Mouse (Mus musculus) midbrain, embryonic 13.5 days (tissue): ENCODE data around the gene Rffl. TPM values are rescaled to one million over a fixed set of nuclear protein-coding genes. Genes with fewer than 3 reads are reported as not detected.

Source experiments
- ATAC-seq: fragments of 200-750 bp; cut with Nextera tagmentation; 2 replicates; pipeline ENCODE4 v1.8.0; 2017; ENCODE audit warnings: mild to moderate bottlenecking, moderate TSS enrichment, moderate library complexity
- H3K27ac ChIP-seq: fragments of 300-500 bp; sonication (generic); 2 replicates; pipeline ENCODE4 v1.5.1; 2015; ENCODE audit warnings: inconsistent platforms, mild to moderate bottlenecking, moderate library complexity
- H3K27me3 ChIP-seq: fragments of 300-500 bp; sonication (generic); 2 replicates; pipeline ENCODE4 v1.6.1; 2015; ENCODE audit warnings: mild to moderate bottlenecking, inconsistent platforms
- H3K36me3 ChIP-seq: fragments of 300-500 bp; sonication (generic); 2 replicates; pipeline ENCODE4 v1.6.1; 2015; ENCODE audit warnings: mild to moderate bottlenecking, inconsistent platforms
- H3K4me1 ChIP-seq: fragments of 300-500 bp; sonication (generic); replicated peaks from 2 replicates; pipeline ENCODE4 v1.6.1; 2015; ENCODE audit warnings: inconsistent platforms
- H3K4me2 ChIP-seq: fragments of 300-500 bp; sonication (generic); replicated peaks from 2 replicates; pipeline ENCODE4 v1.6.1; 2015; ENCODE audit warnings: moderate library complexity, mild to moderate bottlenecking, inconsistent platforms
- H3K4me3 ChIP-seq: fragments of 300-500 bp; sonication (generic); replicated peaks from 2 replicates; pipeline ENCODE4 v1.5.1; 2015; ENCODE audit warnings: mild to moderate bottlenecking, inconsistent platforms
- H3K9ac ChIP-seq: fragments of 300-500 bp; sonication (generic); replicated peaks from 2 replicates; pipeline ENCODE4 v1.6.1; 2015; ENCODE audit warnings: mild to moderate bottlenecking, inconsistent platforms
- H3K9me3 ChIP-seq: fragments of 300-500 bp; sonication (generic); 2 replicates; pipeline ENCODE4 v1.6.1; 2016; ENCODE audit warnings: mild to moderate bottlenecking, inconsistent platforms
- WGBS: fragments of 180-500 bp; shearing (Covaris S2); methylation state at CpG from one replicate; pipeline ENCODE4 v1.1.7; 2015; 5-methylcytosine and 5-hydroxymethylcytosine counted together
- polyA plus RNA-seq: library from polyadenylated mRNA; unstranded; fragments of >200 nt; fragmentation: Nextera tagmentation; extraction: Ambion mirVana; gene quantifications from 2 replicates; pipeline ENCODE4 v1.2.1, GENCODE M21; 2015

Gene Rffl
- 4.5 and 5.9 TPM in 2 replicates for polyA plus RNA-seq

GRCm38 (mm10) chr11:82871031-82871446 lies at the start of gene Rffl:
TSS of gene Rffl (minus strand) at chr11:82871210.
- WGBS = 1% methylated on average over 41 of the region's 43 CpGs
- Histone ChIP-seq H3K4me3 (peak within 1 kb of the TSS; percentile 61), H3K9ac (peak within 1 kb of the TSS; percentile 72), H3K36me3 (no peaks in the 10 kb centered on the region), H3K4me2 (peak within 1 kb of the TSS; percentile 72), H3K27ac (no peak within 1 kb of the TSS), H3K9me3 (no peaks in the 10 kb centered on the region), H3K4me1 (peaks cover 12% of the 10 kb centered on the region), H3K27me3 (no peaks in the 10 kb centered on the region)
- ATAC-seq = peak; percentile 97

DNA sequence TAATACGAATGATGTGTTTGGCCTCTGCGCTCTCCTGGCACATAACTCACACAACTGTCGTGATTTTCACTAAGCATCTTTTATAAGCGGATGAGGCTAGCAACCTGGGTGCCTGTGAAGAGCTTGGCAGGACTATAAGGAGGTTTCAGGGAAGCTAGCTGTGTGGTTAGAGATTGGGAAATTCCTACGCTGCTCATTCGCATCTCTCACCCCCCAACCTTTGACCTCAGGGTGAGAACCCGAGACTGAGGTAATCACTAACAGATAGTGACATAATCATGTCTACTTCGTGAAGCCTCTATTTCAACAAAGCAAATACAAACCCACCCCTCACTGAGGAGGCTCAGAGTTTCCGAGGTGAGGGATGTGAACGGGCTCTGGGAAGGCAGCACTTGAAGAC lies 49.8 kb upstream of the Rffl start:
- H3K27ac ChIP-seq = no peak overlapping the region
- H3K9me3 ChIP-seq = no peaks in the 10 kb centered on the region
- no peak overlapping the region for H3K9ac ChIP-seq
- 0 out of 2 replicates have a peak, but pooled peaks cover 13% of the 10 kb centered on the region for H3K27me3 ChIP-seq
- no peak overlapping the region for H3K4me3 ChIP-seq
- ATAC-seq = no peak
- H3K4me2 ChIP-seq = no peak overlapping the region
- WGBS = 70% methylated on average over 10 of the region's 10 CpGs
- no peaks in the 10 kb centered on the region for H3K36me3 ChIP-seq
- no peaks in the 10 kb centered on the region for H3K4me1 ChIP-seq

DNA sequence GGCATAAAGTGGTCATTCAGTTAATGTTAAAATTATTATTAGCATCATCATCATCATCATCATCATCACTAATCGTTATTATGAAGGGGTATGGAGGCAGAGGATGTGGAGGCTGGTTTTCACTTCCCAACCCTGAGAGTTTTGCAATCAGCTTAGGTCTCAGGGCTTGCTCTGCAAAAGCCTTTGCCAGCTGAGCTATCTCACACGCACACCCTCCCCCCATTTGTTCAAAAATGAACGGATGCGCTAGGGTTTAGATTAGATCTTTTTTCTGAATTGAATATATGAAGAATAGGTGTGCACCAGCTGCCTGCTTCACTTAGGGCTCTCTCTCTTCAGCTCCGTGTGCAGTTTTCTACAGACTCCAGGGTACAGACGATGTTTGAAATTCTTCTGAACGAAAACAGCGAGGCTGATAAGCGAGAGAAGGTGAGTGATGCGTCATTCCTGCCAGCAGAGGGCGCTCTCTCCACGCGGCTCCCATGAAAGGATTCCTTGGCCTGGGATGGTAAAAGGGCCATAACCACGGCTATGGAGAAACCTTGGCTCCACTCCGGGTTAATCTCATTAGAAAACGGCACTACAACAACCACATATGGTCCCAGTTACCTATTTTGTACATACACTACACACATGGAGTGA lies 43.8 kb upstream of the Rffl start:
- Histone ChIP-seq H3K4me1 (no peaks in the 10 kb centered on the region), H3K4me2 (peak overlapping the region; percentile 43), H3K9ac (peak overlapping the region; percentile 44; the same call in 1 of the 2 replicates), H3K27me3 (peaks cover 21% of the 10 kb centered on the region; the same call in 1 of the 2 replicates), H3K4me3 (no peak overlapping the region; the same call in 1 of the 2 replicates), H3K36me3 (no peaks in the 10 kb centered on the region), H3K9me3 (no peaks in the 10 kb centered on the region), H3K27ac (no peak overlapping the region)
- WGBS = 8% methylated on average over 16 of the region's 16 CpGs
- peak; percentile 40; the same call in 1 of the 2 replicates for ATAC-seq

- no peak overlapping the region for H3K4me3 ChIP-seq
- no peaks in the 10 kb centered on the region for H3K9me3 ChIP-seq
- peaks cover 6% of the 10 kb centered on the region for H3K36me3 ChIP-seq
- peaks cover 16% of the 10 kb centered on the region; the same call in 1 of the 2 replicates for H3K27me3 ChIP-seq
- WGBS = 87% methylated on average over 11 of the region's 11 CpGs
- H3K9ac ChIP-seq = no peak overlapping the region
- peaks cover 10% of the 10 kb centered on the region for H3K4me1 ChIP-seq
- no peak overlapping the region for H3K4me2 ChIP-seq
- ATAC-seq = no peak
- H3K27ac ChIP-seq = no peak overlapping the region
Observed at GRCm38 (mm10) chr11:82910679-82911389, 39.8 kb upstream of the Rffl start.

GRCm38 (mm10) chr11:82910250-82910649 lies 39.2 kb upstream of the Rffl start, which contains the start of gene Unc45b:
TSS of gene Unc45b (plus strand) at chr11:82910550.
- no peak within 1 kb of the TSS for H3K4me3 ChIP-seq
- no peak within 1 kb of the TSS for H3K9ac ChIP-seq
- peaks cover 10% of the 10 kb centered on the region for H3K4me1 ChIP-seq
- no peaks in the 10 kb centered on the region for H3K9me3 ChIP-seq
- H3K27me3 ChIP-seq = peaks cover 16% of the 10 kb centered on the region; the same call in 1 of the 2 replicates
- no peak within 1 kb of the TSS for H3K27ac ChIP-seq
- WGBS = 86% methylated on average over 4 of the region's 4 CpGs
- peaks cover 12% of the 10 kb centered on the region for H3K36me3 ChIP-seq
- no peak for ATAC-seq
- no peak within 1 kb of the TSS for H3K4me2 ChIP-seq

DNA sequence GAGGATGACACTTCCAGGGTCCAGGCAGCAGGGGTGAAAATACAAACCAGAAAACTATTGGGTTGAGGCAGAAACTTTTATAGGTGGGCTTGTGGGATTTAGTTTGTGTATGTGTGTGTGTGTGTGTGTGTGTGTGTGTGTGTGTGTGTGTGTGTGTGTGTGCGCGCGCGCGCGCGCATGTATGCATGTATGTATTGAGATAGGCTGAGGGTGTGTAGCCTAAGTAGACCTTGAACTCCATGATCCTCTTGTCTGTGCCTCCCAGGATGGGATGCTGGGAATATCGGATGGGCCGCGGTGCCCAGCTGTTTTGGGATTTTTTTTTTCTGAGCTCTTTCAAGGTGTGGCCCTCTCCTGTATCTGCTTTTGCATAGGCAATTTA lies 37.6 kb upstream of the Rffl start:
- H3K9me3 ChIP-seq = no peaks in the 10 kb centered on the region
- peaks cover 29% of the 10 kb centered on the region for H3K36me3 ChIP-seq
- WGBS = 64% methylated on average over 10 of the region's 10 CpGs
- H3K4me2 ChIP-seq = peak overlapping the region; percentile 74
- peaks cover 16% of the 10 kb centered on the region; the same call in 1 of the 2 replicates for H3K27me3 ChIP-seq
- H3K4me1 ChIP-seq = peaks cover 10% of the 10 kb centered on the region
- ATAC-seq = peak; percentile 19; the same call in 1 of the 2 replicates
- peak overlapping the region; percentile 68 for H3K4me3 ChIP-seq
- no peak overlapping the region for H3K27ac ChIP-seq
- H3K9ac ChIP-seq = peak overlapping the region; percentile 79; the same call in 1 of the 2 replicates

DNA sequence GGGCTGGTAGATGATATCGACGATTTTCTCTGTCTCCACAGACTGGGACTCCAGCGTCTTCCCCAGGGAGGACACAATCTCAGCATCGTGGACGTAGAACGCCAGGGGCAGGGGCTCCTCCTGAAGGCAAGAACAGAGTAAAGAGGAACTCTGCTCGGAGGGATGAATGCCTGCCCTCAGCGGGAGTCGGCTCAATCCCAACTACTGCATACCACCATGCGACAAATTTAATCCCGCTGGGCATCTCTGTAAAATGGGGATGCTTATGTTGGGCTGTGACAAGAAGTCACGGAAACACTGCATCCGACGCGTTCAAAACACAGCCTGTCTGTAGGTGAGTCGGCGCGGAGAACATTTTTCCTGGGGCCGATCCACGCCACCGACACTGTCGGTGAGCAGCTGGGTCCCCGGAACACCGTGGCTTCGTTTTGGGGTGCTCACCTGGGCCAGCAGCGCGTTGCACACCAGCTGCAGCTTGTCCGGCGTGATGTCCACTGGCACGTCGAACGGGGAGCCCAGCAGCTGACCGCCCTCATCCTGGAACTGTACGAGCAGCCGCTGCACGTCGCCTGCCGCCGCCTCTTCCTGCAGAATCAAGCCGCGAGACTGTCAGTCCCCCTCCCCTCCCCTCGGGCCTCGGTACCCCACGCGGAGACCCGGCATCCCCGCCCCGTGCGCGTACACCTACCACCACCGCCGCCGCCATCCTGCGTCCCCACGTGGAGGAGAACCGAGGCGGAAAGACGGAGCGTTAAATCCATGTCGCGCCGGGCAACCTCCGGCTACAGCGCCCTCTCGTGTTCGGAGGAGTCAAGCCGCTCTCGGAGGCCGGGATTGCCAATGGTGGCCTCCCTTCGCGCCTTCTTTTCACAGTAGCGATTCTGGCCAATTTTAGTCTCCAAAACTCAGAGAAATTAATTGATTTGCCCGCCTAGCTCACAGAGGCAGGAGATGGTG lies 36.9 kb upstream of the Rffl start, which contains the start of gene Nle1:
TSS of gene Nle1 (minus strand) at position 761 of the 957 bp plus-strand sequence.
- Histone ChIP-seq H3K27ac (no peak within 1 kb of the TSS), H3K4me3 (peak within 1 kb of the TSS; percentile 68), H3K4me2 (peak within 1 kb of the TSS; percentile 74), H3K4me1 (peaks cover 10% of the 10 kb centered on the region), H3K27me3 (peaks cover 12% of the 10 kb centered on the region; the same call in 1 of the 2 replicates), H3K9me3 (no peaks in the 10 kb centered on the region), H3K36me3 (peaks cover 35% of the 10 kb centered on the region), H3K9ac (peak within 1 kb of the TSS; percentile 79)
- WGBS = 2% methylated on average over 70 of the region's 73 CpGs
- ATAC-seq = peak; percentile 86

- Histone ChIP-seq H3K4me2 (no peak overlapping the region), H3K27ac (no peak overlapping the region), H3K36me3 (peaks cover 56% of the 10 kb centered on the region), H3K9ac (no peak overlapping the region), H3K27me3 (peaks cover 7% of the 10 kb centered on the region; the same call in 1 of the 2 replicates), H3K4me3 (no peak overlapping the region), H3K9me3 (no peaks in the 10 kb centered on the region), H3K4me1 (peaks cover 10% of the 10 kb centered on the region)
- ATAC-seq = no peak
- 91% methylated on average over 5 of the region's 5 CpGs for WGBS
Observed at GRCm38 (mm10) chr11:82905816-82906215, 34.8 kb upstream of the Rffl start.

DNA sequence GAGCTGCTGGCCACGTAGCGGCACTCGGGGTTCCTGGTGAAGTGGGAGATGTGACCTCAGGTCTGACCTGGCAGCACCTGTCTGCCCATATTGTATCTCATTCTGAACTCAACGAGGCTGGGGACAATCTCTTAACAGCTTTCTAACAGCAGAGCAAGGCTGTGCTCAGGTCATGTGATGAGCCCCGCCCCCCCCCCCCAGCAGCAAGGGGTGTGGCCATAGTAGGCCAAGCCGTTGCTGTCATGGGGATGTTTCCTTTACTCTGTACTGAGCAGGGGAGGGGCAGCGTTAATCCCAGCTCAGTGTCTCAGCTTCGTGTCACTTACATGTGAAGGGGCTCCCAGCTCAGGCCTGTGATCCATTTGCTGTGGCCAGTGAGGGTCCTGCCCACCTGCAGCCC lies 33.9 kb upstream of the Rffl start:
- Histone ChIP-seq H3K9ac (no peak overlapping the region), H3K9me3 (no peaks in the 10 kb centered on the region), H3K27me3 (0 out of 2 replicates have a peak, but pooled peaks cover 2% of the 10 kb centered on the region), H3K4me2 (no peak overlapping the region), H3K36me3 (peaks cover 65% of the 10 kb centered on the region), H3K4me3 (no peak overlapping the region), H3K27ac (no peak overlapping the region), H3K4me1 (peaks cover 10% of the 10 kb centered on the region)
- ATAC-seq = no peak
- WGBS = 68% methylated on average over 8 of the region's 8 CpGs

- H3K4me1 ChIP-seq = no peaks in the 10 kb centered on the region
- H3K36me3 ChIP-seq = peaks cover 94% of the 10 kb centered on the region
- no peak overlapping the region for H3K9ac ChIP-seq
Observed at GRCm38 (mm10) chr11:82901606-82902310, 30.7 kb upstream of the Rffl start.

GRCm38 (mm10) chr11:82899720-82900119 lies 28.7 kb upstream of the Rffl start:
- Histone ChIP-seq H3K36me3 (peaks cover 77% of the 10 kb centered on the region), H3K9me3 (no peaks in the 10 kb centered on the region), H3K9ac (no peak overlapping the region), H3K4me1 (no peaks in the 10 kb centered on the region), H3K4me3 (no peak overlapping the region), H3K27ac (no peak overlapping the region), H3K4me2 (no peak overlapping the region), H3K27me3 (no peaks in the 10 kb centered on the region)
- 91% methylated on average over 5 of the region's 5 CpGs for WGBS
- no peak for ATAC-seq

More at GRCm38 (mm10) chr11:82901606-82902310, 30.7 kb upstream of the Rffl start:
- no peak for ATAC-seq
- no peak overlapping the region for H3K27ac ChIP-seq
- WGBS = 96% methylated on average over 20 of the region's 20 CpGs
- no peak overlapping the region for H3K4me3 ChIP-seq
- no peak overlapping the region for H3K4me2 ChIP-seq
- H3K27me3 ChIP-seq = no peaks in the 10 kb centered on the region
- H3K9me3 ChIP-seq = no peaks in the 10 kb centered on the region
